Mouse (Mus musculus): ENCODE measurements around the gene Cyp27a1.

Cyp27a1 gene

GRCm38 (mm10) chr1:74713099-74713858 lies at the start of gene Cyp27a1:
TSS of gene Cyp27a1 (plus strand) at chr1:74713574.
- no peak for DNase-seq (ENCODE audit: low read depth, low spot score)

DNA sequence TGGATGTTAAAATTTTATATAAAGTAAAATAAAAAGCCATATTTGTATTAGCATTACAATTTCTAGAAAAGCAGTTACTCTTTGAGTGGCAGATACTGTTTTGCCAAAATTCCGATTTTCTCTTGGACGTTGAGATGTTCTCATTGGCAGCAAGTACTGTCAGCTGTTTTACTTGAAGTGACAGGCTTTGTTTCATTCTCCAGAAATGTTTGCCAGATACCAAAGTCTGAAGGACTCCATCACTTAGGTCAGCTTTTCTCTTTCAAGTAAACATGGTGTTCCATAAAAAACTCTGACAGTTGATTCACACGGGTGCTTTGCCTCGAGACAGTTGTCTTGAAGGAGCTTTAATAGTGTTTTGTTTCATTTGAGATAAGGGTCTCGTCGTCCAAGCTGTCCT lies 48.2 kb upstream of the Cyp27a1 start:
- DNase-seq (ENCODE audit: low read depth, low spot score): no peak

- DNase-seq (ENCODE audit: low read depth, low spot score): no peak
These were observed 45.0 kb upstream of the Cyp27a1 start for GRCm38 (mm10) chr1:74668371-74668770.

- DNase-seq (ENCODE audit: low read depth, low spot score): no peak
These were observed 40.6 kb upstream of the Cyp27a1 start for GRCm38 (mm10) chr1:74672731-74673130.

DNA sequence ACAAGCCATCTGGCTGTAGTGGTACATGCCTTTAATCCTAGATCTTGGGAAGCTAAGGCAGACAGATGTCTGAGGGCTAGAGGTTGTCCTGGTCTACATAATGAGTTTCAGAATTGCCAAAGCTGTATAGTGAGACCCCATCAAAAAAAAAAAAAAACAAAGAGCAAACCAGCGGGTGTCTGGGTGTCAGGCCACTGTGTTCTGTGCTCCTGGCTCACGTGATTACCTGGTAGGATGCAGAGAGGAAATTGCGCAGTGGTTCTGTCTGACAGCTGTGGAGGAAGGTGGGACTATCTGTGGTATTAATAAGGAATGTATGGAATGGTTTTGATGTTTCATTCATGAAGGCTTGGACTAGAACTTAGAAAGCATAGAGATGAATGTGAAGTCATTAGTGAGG lies 36.5 kb upstream of the Cyp27a1 start:
- DNase-seq (ENCODE audit: low read depth, low spot score): no peak

DNA sequence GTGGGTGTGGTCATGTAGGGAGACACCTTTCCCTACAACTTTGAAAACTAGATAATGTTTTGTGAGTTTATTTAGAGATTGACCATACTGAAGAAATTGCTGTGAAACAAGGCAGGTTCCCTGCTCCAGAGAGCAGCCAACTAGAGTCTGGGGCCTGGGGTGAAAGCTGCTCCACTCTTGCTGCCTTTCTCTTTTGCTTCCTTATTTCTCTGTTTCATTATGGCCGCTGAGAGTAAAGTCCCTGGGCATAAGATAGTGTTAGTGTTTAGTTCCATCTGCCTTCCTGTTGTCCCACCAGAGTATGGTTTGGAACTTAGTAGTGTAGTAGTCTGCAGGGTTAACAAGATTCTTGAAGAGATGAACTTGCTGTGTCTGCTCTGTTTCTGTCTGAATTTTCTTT lies 35.5 kb upstream of the Cyp27a1 start:
- no peak for DNase-seq (ENCODE audit: low read depth, low spot score)

DNA sequence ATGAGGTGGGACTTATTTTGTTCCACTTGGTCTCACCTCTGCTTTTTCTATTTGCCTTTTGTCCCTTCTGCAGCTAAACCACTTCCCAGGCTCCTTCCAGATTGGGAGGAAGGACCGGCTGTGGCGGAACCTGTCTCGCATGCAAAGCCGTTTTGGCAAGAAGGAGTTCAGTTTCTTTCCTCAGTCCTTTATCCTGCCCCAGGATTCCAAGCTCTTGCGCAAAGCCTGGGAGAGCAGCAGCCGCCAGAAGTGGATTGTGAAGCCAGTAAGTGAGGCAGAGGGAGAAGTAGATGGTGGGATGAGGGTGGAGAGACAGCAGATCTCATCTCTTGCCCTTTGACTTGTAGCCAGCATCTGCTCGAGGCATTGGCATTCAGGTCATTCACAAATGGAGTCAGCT lies 26.2 kb upstream of the Cyp27a1 start:
- no peak for DNase-seq (ENCODE audit: low read depth, low spot score)

- DNase-seq (ENCODE audit: low read depth, low spot score): no peak
These were observed 19.3 kb upstream of the Cyp27a1 start for GRCm38 (mm10) chr1:74693891-74694583.

- no peak for DNase-seq (ENCODE audit: low read depth, low spot score)
These were observed 17.5 kb upstream of the Cyp27a1 start for GRCm38 (mm10) chr1:74695836-74696235.

- no peak for DNase-seq (ENCODE audit: low read depth, low spot score)
These were observed 16.0 kb upstream of the Cyp27a1 start for GRCm38 (mm10) chr1:74697416-74697815.

DNA sequence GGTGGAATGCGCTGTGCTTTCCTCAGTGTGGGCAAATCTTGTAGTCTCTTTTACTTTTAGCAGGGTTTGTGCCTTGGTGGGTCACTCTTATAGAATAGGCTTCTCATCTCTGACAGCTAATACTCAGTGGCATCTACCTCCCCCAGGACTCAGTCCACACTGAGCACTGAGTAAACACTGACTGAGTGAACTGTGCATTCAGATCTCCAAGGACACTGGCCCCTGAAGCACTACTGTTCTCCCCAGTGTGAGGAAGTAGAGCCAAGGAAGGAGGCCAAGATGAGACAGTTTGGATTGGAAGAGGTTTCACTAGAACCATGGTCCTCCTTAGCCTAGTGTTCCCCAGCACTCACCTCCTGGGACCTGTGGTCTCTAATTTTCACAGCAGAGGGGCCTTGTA lies 15.0 kb upstream of the Cyp27a1 start:
- DNase-seq (ENCODE audit: low read depth, low spot score): no peak

DNA sequence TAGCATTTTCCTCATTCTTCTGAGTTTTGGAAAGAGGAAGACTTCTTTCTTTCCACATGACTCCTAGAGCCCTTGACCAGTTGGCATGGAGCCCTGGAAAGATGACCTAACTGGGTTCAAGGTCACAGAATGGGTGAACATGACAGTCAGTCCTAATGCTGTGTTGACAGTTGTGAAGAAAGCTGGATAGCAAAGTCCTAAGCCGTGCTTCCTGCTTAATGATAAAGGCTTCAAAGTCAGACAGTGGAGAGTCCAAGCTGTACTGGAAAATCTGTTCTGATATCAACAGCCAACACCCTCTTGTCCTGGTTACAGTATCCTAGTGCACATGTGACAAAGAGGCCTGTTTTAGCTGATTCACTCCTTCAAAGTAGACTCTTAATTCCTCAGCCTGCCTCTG lies 14.6 kb upstream of the Cyp27a1 start:
- no peak for DNase-seq (ENCODE audit: low read depth, low spot score)

- no peak for DNase-seq (ENCODE audit: low read depth, low spot score)
These were observed 11.2 kb upstream of the Cyp27a1 start for GRCm38 (mm10) chr1:74702142-74702553.

GRCm38 (mm10) chr1:74704156-74704555 lies 9.2 kb upstream of the Cyp27a1 start:
- no peak for DNase-seq (ENCODE audit: low read depth, low spot score)

DNA sequence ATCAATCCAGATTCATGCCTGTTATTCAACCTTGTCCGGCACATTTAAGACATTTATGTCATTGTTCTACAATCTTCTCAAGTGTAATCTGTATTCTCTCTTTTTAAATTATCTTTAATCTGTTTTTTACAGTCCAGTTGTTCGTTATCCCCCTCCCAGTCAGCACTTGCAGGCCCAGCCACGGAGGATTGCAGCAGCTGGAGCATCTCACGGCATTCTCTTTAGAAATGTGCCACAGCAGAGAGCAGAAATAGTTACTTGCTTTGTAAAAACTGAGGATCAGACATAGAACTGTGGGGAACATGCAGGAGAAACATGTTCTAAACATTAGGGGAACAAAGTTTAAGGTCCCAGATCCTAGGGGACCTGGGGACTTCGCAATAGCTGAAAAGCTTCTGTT lies 8.4 kb upstream of the Cyp27a1 start:
- no peak for DNase-seq (ENCODE audit: low read depth, low spot score)

- no peak for DNase-seq (ENCODE audit: low read depth, low spot score)
These were observed 3.8 kb upstream of the Cyp27a1 start for GRCm38 (mm10) chr1:74709566-74709965.

GRCm38 (mm10) chr1:74712046-74712445 lies 1.3 kb upstream of the Cyp27a1 start:
- DNase-seq (ENCODE audit: low read depth, low spot score): no peak

- DNase-seq (ENCODE audit: low read depth, low spot score): no peak
These were observed 794 bp upstream of the Cyp27a1 start for GRCm38 (mm10) chr1:74712461-74713098.

DNA sequence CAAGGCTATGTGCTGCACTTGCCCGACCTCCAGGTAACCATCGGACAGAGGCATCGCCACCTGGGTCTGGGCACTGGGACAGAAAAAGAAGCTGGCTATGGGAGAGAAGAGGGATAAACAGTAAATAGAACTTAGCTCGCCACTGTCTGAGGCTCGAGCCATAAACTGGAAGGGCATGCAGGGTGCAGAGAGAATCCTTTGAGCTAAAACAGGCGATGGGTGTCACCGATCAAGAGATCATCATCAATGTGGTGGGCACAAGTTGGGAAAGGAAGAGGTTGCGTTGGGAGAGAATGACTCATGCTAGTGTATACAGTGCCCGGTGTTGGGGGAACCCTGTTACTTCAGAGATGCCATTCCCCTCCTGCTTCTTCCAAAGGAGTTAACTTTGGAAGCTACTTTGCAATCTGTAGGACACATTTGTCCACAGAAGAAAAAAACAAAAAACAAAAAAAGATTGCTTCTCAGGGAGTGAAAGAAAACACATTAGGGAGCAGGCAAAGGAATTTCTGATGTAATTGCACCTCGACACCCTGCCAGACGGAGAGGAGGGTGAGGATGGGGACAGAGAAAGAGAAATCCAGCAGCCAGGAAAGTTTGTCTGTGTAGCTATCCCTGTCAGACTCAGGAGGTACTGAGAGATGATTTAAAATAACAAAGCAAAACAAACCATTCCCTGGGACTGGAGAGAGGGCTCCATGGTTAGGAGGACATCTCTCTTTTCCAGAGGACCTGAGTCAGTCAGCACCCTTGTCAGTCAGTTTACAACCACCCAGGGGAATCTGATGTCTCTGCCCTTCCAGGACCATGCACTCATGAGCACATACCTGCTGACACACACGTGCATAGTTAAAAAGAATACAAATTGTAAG lies 721 bp downstream of the Cyp27a1 start:
- no peak for DNase-seq (ENCODE audit: low read depth, low spot score)

GRCm38 (mm10) chr1:74714967-74715366 lies 1.6 kb downstream of the Cyp27a1 start:
- no peak for DNase-seq (ENCODE audit: low read depth, low spot score)

DNA sequence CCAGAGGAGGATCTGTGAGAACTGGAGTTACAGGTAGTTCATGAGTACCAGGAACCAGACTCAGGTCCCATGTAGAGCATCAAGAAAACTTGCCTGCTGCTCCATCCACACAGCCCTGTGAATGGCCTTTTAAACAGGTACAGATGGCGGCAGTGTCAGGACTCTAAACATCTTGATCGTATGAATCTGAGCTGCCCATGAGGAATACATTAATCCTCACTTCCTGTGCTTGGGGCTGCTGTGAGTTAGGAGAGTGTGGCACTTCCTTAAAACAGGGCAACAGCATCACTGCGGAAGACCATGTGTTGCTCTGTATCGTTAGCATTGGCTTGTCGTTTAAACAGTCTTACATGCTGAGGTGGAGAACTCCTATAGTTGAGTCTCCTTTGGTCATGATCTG lies 2.1 kb downstream of the Cyp27a1 start:
- no peak for DNase-seq (ENCODE audit: low read depth, low spot score)

DNA sequence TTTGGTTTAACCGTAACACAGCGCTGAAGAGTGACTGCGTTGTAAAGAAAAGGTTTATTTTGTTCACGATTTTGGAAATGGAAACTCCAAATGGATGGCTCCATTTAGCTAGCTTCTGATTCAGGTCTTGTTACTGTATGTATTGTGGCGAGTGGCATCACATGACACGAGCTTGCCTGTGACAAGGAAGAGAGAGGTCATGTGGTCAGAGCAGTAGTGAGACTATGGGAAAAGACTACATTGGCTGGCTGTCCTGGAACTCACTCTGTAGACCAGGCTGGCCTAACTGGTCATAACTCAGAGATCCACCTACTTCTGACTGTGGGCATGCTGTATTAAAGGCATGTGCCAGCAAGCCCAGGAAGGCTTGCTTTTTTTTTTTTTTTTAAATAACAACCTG lies 2.5 kb downstream of the Cyp27a1 start:
- DNase-seq (ENCODE audit: low read depth, low spot score): no peak

Measured in CD4-positive, CD25-positive, alpha-beta regulatory T cell, adult 2 months (primary cell).